Mouse (Mus musculus): ENCODE data around the gene Ntn5. TPM values are rescaled to one million over a fixed set of nuclear protein-coding genes. Genes with fewer than 3 reads are reported as not detected.

Ntn5 gene
- polyA plus RNA-seq, 1 experiment = 0.10 TPM

- TF ChIP-seq POLR2A (IDR thresholded peaks at IDR 0.05; ENCODE audit: borderline replicate concordance, insufficient read depth, low read length) (no peak), CTCF (IDR thresholded peaks at IDR 0.05; ENCODE audit: borderline replicate concordance, insufficient read depth, low read depth, low read length) (no peak)
- WGBS = 75% methylated on average over 19 of the region's 19 CpGs
- Histone ChIP-seq H3K4me3 (replicated peaks; ENCODE audit: insufficient read depth, low read depth, low read length) (no peak overlapping the region), H3K27me3 (ENCODE audit: control insufficient read depth, insufficient read depth, low read length) (no peaks in the 10 kb centered on the region), H3K4me1 (ENCODE audit: control insufficient read depth, insufficient read depth, low read length) (peaks cover 26% of the 10 kb centered on the region), H3K27ac (ENCODE audit: insufficient read depth, low read length) (0 out of 2 replicates have a peak overlapping the region, but pooled peaks have one; percentile 84)
- DNase-seq = no peak
These were observed 43.4 kb upstream of the Ntn5 start for GRCm38 (mm10) chr7:45640191-45640957.

DNA sequence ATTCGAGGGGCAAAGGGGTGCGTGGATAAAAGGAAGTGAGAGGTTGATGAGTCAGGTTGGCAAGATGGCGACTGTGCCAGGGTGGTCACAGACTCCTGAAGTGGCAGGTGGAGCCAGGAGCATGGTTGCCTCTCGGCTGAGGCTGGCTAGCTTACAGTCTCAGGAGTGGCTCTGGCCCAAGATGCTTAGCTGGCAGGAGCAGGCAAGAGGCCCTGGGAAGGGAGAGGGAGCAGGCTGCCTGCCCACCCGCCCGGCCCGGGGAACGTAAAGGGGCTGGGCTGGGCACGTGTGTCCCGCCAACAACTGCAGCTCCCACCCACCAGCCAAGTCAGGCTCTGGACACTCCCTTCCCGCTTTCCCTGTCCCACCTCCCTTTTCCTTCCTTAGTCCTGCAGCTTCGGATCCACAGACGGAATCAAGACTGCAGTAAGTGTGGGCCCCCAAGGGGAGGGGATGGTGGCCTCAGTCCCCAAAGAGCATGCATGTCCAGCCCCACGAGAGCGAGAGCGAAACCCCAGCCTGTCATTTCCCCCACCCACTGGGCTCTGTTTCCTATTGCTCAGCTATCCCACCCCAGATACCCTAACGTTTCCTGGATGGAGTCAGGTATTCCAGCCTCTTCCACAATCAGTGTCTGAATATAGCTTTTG is 42.3 kb upstream of the Ntn5 start:
- peak; percentile 61 to 74 for DNase-seq
- no peak for TF ChIP-seq CTCF (IDR thresholded peaks at IDR 0.05; ENCODE audit: borderline replicate concordance, insufficient read depth, low read depth, low read length)
- no peak for TF ChIP-seq POLR2A (IDR thresholded peaks at IDR 0.05; ENCODE audit: borderline replicate concordance, insufficient read depth, low read length)
- peak overlapping the region; percentile 36 for H3K4me3 ChIP-seq (replicated peaks; ENCODE audit: insufficient read depth, low read depth, low read length)
- H3K27ac ChIP-seq (ENCODE audit: insufficient read depth, low read length) = peak overlapping the region; percentile 84
- H3K4me1 ChIP-seq (ENCODE audit: control insufficient read depth, insufficient read depth, low read length) = peaks cover 26% of the 10 kb centered on the region
- H3K27me3 ChIP-seq (ENCODE audit: control insufficient read depth, insufficient read depth, low read length) = no peaks in the 10 kb centered on the region
- WGBS = 8% methylated on average over 17 of the region's 17 CpGs

DNA sequence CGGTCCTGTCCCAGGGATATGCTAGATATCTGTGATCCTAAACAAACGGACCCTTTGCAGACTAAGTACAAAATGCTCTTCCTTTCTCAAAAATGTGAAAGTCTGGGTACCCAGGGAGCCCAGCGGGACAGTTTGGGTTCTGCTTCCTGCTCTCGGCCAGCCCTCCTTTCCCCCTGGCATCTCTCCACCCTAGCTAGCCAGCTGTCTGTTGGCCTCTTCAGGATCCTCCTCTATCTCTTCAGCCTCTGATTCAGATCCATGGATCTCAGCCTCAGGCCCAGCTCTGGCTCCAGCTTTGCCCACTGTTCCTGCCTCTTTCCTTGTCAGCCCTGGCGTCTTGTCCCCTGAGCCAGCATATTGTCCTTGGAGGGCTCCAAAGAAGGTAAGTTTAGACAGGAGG is 41.7 kb upstream of the Ntn5 start:
- TF ChIP-seq CTCF (IDR thresholded peaks at IDR 0.05; ENCODE audit: borderline replicate concordance, insufficient read depth, low read depth, low read length) (no peak), POLR2A (IDR thresholded peaks at IDR 0.05; ENCODE audit: borderline replicate concordance, insufficient read depth, low read length) (no peak)
- DNase-seq = peak; percentile 58 to 65
- peak overlapping the region; percentile 37 for H3K4me3 ChIP-seq (replicated peaks; ENCODE audit: insufficient read depth, low read depth, low read length)
- 19% methylated on average over 5 of the region's 5 CpGs for WGBS
- peak overlapping the region; percentile 84 for H3K27ac ChIP-seq (ENCODE audit: insufficient read depth, low read length)
- peaks cover 26% of the 10 kb centered on the region for H3K4me1 ChIP-seq (ENCODE audit: control insufficient read depth, insufficient read depth, low read length)
- H3K27me3 ChIP-seq (ENCODE audit: control insufficient read depth, insufficient read depth, low read length) = no peaks in the 10 kb centered on the region

GRCm38 (mm10) chr7:45642503-45643255 is 41.1 kb upstream of the Ntn5 start:
- no peak for DNase-seq

GRCm38 (mm10) chr7:45643441-45644178 is 40.2 kb upstream of the Ntn5 start:
- peak; percentile 99 to 100 for DNase-seq
- no peaks in the 10 kb centered on the region for H3K27me3 ChIP-seq (ENCODE audit: control insufficient read depth, insufficient read depth, low read length)
- peak overlapping the region; percentile 74 for H3K4me3 ChIP-seq (replicated peaks; ENCODE audit: insufficient read depth, low read depth, low read length)
- WGBS = 5% methylated on average over 28 of the region's 28 CpGs
- no peak for TF ChIP-seq CTCF (IDR thresholded peaks at IDR 0.05; ENCODE audit: borderline replicate concordance, insufficient read depth, low read depth, low read length)
- peak; percentile 84 for TF ChIP-seq POLR2A (IDR thresholded peaks at IDR 0.05; ENCODE audit: borderline replicate concordance, insufficient read depth, low read length)
- H3K27ac ChIP-seq (ENCODE audit: insufficient read depth, low read length) = peak overlapping the region; percentile 84
- H3K4me1 ChIP-seq (ENCODE audit: control insufficient read depth, insufficient read depth, low read length) = peaks cover 22% of the 10 kb centered on the region

More at GRCm38 (mm10) chr7:45642503-45643255, 41.1 kb upstream of the Ntn5 start:
- 27% methylated on average over 16 of the region's 16 CpGs for WGBS
- peaks cover 24% of the 10 kb centered on the region for H3K4me1 ChIP-seq (ENCODE audit: control insufficient read depth, insufficient read depth, low read length)
- peak overlapping the region; percentile 74 for H3K4me3 ChIP-seq (replicated peaks; ENCODE audit: insufficient read depth, low read depth, low read length)
- no peaks in the 10 kb centered on the region for H3K27me3 ChIP-seq (ENCODE audit: control insufficient read depth, insufficient read depth, low read length)
- peak overlapping the region; percentile 84 for H3K27ac ChIP-seq (ENCODE audit: insufficient read depth, low read length)
- TF ChIP-seq CTCF (IDR thresholded peaks at IDR 0.05; ENCODE audit: borderline replicate concordance, insufficient read depth, low read depth, low read length) = no peak
- TF ChIP-seq POLR2A (IDR thresholded peaks at IDR 0.05; ENCODE audit: borderline replicate concordance, insufficient read depth, low read length) = no peak

GRCm38 (mm10) chr7:45644183-45644582 is 39.6 kb upstream of the Ntn5 start:
- Histone ChIP-seq H3K4me1 (ENCODE audit: control insufficient read depth, insufficient read depth, low read length) (peaks cover 22% of the 10 kb centered on the region), H3K4me3 (replicated peaks; ENCODE audit: insufficient read depth, low read depth, low read length) (peak overlapping the region; percentile 54), H3K27ac (ENCODE audit: insufficient read depth, low read length) (peak overlapping the region; percentile 32), H3K27me3 (ENCODE audit: control insufficient read depth, insufficient read depth, low read length) (no peaks in the 10 kb centered on the region)
- TF ChIP-seq CTCF (IDR thresholded peaks at IDR 0.05; ENCODE audit: borderline replicate concordance, insufficient read depth, low read depth, low read length) (no peak), POLR2A (IDR thresholded peaks at IDR 0.05; ENCODE audit: borderline replicate concordance, insufficient read depth, low read length) (0 out of 2 replicates have a peak, but pooled peaks have one; percentile 7)
- peak; percentile 73 to 74 for DNase-seq
- WGBS = 4% methylated on average over 18 of the region's 18 CpGs

All from cerebellum, adult 2 months (tissue).